Mouse (Mus musculus): ENCODE data around the gene Rnf126. TPM values are rescaled to one million over a fixed set of nuclear protein-coding genes. Genes with fewer than 3 reads are reported as not detected.

Gene Rnf126
- 10 to 100 TPM; 84.9 to 87.3 TPM for total RNA-seq (2021)
- long read RNA-seq, transcript Rnf126-201 (9 exons, 1,639 nt): major isoform, 99 of 143 reads
- long read RNA-seq, partial matches to known transcripts: 3 of 143 reads
- long read RNA-seq, other reads (novel, unspliced or antisense): 41 of 143 reads

- DNase-seq (ENCODE audit: low spot score in 2 of 2): peak; percentile 98 to 99
Observed at GRCm38 (mm10) chr10:79766508-79767325, at the start of gene Rnf126. Gene Rnf126 (minus strand): TSS chr10:79766952.

- no peak for DNase-seq (ENCODE audit: low spot score in 2 of 2)
Observed at GRCm38 (mm10) chr10:79815671-79816494, 49.1 kb upstream of the Rnf126 start.

- no peak for DNase-seq (ENCODE audit: low spot score in 2 of 2)
Observed at GRCm38 (mm10) chr10:79814271-79814842, 47.6 kb upstream of the Rnf126 start.

- peak; percentile 78 to 92 for DNase-seq (ENCODE audit: low spot score in 2 of 2)
Observed at GRCm38 (mm10) chr10:79811736-79812637, 45.2 kb upstream of the Rnf126 start.

GRCm38 (mm10) chr10:79808728-79809127, 42.0 kb upstream of the Rnf126 start:
- DNase-seq (ENCODE audit: low spot score in 2 of 2): no peak

- no peak for DNase-seq (ENCODE audit: low spot score in 2 of 2)
Observed at GRCm38 (mm10) chr10:79807826-79808225, 41.1 kb upstream of the Rnf126 start.

- DNase-seq (ENCODE audit: low spot score in 2 of 2): no peak
Observed at GRCm38 (mm10) chr10:79806972-79807371, 40.2 kb upstream of the Rnf126 start.

GRCm38 (mm10) chr10:79806331-79806730, 39.6 kb upstream of the Rnf126 start:
- no peak for DNase-seq (ENCODE audit: low spot score in 2 of 2)

GRCm38 (mm10) chr10:79805636-79806035, 38.9 kb upstream of the Rnf126 start:
- no peak for DNase-seq (ENCODE audit: low spot score in 2 of 2)

GRCm38 (mm10) chr10:79803716-79804323, 37.1 kb upstream of the Rnf126 start:
- DNase-seq (ENCODE audit: low spot score in 2 of 2): peak; percentile 95 to 96

- DNase-seq (ENCODE audit: low spot score in 2 of 2): no peak
Observed at GRCm38 (mm10) chr10:79802331-79802971, 35.7 kb upstream of the Rnf126 start.

- DNase-seq (ENCODE audit: low spot score in 2 of 2): no peak
Observed at GRCm38 (mm10) chr10:79801837-79802236, 35.1 kb upstream of the Rnf126 start.

- no peak for DNase-seq (ENCODE audit: low spot score in 2 of 2)
Observed at GRCm38 (mm10) chr10:79800508-79800907, 33.8 kb upstream of the Rnf126 start.

GRCm38 (mm10) chr10:79798289-79798928, 31.7 kb upstream of the Rnf126 start:
- DNase-seq (ENCODE audit: low spot score in 2 of 2): no peak

- DNase-seq (ENCODE audit: low spot score in 2 of 2): no peak
Observed at GRCm38 (mm10) chr10:79797326-79797725, 30.6 kb upstream of the Rnf126 start.

GRCm38 (mm10) chr10:79795905-79796304, 29.2 kb upstream of the Rnf126 start:
- DNase-seq (ENCODE audit: low spot score in 2 of 2): no peak

- no peak for DNase-seq (ENCODE audit: low spot score in 2 of 2)
Observed at GRCm38 (mm10) chr10:79794491-79794931, 27.8 kb upstream of the Rnf126 start.

GRCm38 (mm10) chr10:79793738-79794490, 27.2 kb upstream of the Rnf126 start:
- peak; percentile 64 to 80 for DNase-seq (ENCODE audit: low spot score in 2 of 2)
